Mouse (Mus musculus) intestine, embryonic 16.5 days (tissue): ENCODE data around the gene Psmb8. TPM values are rescaled to one million over a fixed set of nuclear protein-coding genes. Genes with fewer than 3 reads are reported as not detected.

ENCODE experiments used
- ATAC-seq: fragments of 200-750 bp; cut with Nextera tagmentation; 2 replicates; pipeline ENCODE4 v1.8.0; 2017; ENCODE audit warnings: moderate TSS enrichment, moderate library complexity
- H3K27ac ChIP-seq: fragments of 300-500 bp; sonication (generic); 2 replicates; pipeline ENCODE4 v1.5.1; 2014; ENCODE audit warnings: mild to moderate bottlenecking, low read length
- H3K27me3 ChIP-seq: fragments of 300-500 bp; sonication (generic); replicated peaks from 2 replicates; pipeline ENCODE4 v1.6.1; 2014; ENCODE audit warnings: low read length, control low read depth, mixed read lengths; ENCODE audit not compliant: control insufficient read depth, insufficient read depth
- H3K36me3 ChIP-seq: fragments of 300-500 bp; sonication (generic); 2 replicates; pipeline ENCODE4 v1.6.1; 2014; ENCODE audit warnings: low read length, control low read depth; ENCODE audit not compliant: control insufficient read depth, insufficient read depth
- H3K4me1 ChIP-seq: fragments of 300-500 bp; sonication (generic); 2 replicates; pipeline ENCODE4 v1.6.1; 2014; ENCODE audit warnings: low read length, control low read depth, mixed read lengths; ENCODE audit not compliant: control insufficient read depth, insufficient read depth
- H3K4me2 ChIP-seq: fragments of 300-500 bp; sonication (generic); 2 replicates; pipeline ENCODE4 v1.6.1; 2014; ENCODE audit warnings: low read depth, low read length, control low read depth
- H3K4me3 ChIP-seq: fragments of 300-500 bp; sonication (generic); 2 replicates; pipeline ENCODE4 v1.5.1; 2014; ENCODE audit warnings: mild to moderate bottlenecking, low read length
- H3K9ac ChIP-seq: fragments of 300-500 bp; sonication (generic); 2 replicates; pipeline ENCODE4 v1.6.1; 2014; ENCODE audit warnings: low read depth, low read length
- H3K9me3 ChIP-seq: fragments of 300-500 bp; sonication (generic); 2 replicates; pipeline ENCODE4 v1.6.1; 2016; ENCODE audit warnings: low read length, control low read depth; ENCODE audit not compliant: control insufficient read depth
- WGBS: fragments of 180-500 bp; shearing (Covaris S2); extraction: QIAGEN DNeasy Blood & Tissue Kit; methylation state at CpG from one replicate; pipeline ENCODE4 v1.1.7; 2014; 5-methylcytosine and 5-hydroxymethylcytosine counted together
- polyA plus RNA-seq: library from polyadenylated mRNA; unstranded; fragments of >200 nt; fragmentation: Nextera tagmentation; extraction: Ambion mirVana; gene quantifications from 2 replicates; pipeline ENCODE4 v1.2.1, GENCODE M21; 2015

Psmb8 gene
- polyA plus RNA-seq, 1 experiment from 2014 or later: 20.7 TPM

DNA sequence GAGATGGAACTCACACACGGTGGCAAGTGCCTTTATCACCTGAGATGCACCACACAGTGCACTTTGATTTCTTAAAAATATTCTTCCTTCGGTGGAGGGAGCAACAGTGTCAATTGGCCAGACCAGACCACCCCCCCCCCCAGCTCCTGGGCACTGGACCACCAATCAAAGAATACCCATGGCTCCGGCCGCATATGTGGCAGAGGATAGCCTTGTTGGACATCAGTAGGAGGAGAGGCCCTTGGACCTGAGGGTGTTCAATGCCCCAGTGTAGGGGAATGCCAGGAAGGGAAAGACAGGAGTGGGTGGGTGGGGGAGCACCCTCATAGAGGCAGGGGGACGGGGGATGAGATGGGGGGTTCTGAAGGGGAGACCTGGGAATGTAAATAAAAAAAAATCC is 9.2 kb downstream of the Psmb8 start:
- Histone ChIP-seq H3K4me1 (peaks cover 2% of the 10 kb centered on the region), H3K9me3 (no peaks in the 10 kb centered on the region), H3K4me2 (no peak overlapping the region), H3K27me3 (peaks cover 14% of the 10 kb centered on the region), H3K36me3 (no peaks in the 10 kb centered on the region), H3K27ac (no peak overlapping the region), H3K9ac (no peak overlapping the region), H3K4me3 (no peak overlapping the region)
- 86% methylated on average over 5 of the region's 5 CpGs for WGBS
- no peak for ATAC-seq

DNA sequence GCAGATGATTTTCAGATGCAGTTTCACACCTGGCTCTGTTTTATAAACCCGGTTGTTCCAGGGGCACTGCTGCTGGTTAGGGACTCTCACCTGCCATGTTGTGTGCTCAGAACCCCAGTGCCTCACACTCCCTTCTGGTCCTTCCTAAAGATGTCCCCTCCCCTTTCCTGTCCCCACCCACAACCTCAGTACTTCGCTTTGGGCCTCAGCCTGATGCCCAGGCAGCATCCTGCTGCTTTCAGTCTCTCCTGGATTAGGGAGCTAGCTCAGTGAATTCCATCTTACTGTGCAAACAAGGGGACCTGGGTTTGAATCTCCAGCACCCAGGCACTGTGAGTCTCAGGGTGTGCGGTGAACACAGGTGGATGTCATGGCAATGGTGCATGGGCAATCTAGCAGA is 9.9 kb downstream of the Psmb8 start:
- 70% methylated on average over 3 of the region's 3 CpGs for WGBS
- ATAC-seq: no peak
- H3K27me3 ChIP-seq: peaks cover 19% of the 10 kb centered on the region

DNA sequence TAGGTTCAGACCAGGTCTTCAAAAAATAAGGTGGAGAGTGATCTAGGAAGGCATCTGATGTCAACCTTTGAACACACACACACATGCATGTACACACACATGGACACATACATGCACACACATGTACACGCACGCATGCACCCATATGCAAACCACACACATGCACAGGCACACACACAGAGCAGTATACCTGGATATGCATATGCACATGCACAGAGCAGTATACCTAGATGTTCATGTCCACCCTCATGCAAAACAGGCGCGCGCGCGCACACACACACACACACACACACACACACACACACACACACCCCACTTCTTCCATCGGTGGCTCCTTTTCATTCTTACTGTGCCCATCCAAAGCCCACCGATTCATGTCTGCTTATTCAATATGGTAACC is 10.3 kb downstream of the Psmb8 start:
- Histone ChIP-seq H3K4me3 (no peak overlapping the region), H3K9ac (no peak overlapping the region), H3K27me3 (peaks cover 19% of the 10 kb centered on the region), H3K4me1 (peaks cover 2% of the 10 kb centered on the region), H3K27ac (no peak overlapping the region), H3K4me2 (no peak overlapping the region), H3K36me3 (no peaks in the 10 kb centered on the region), H3K9me3 (no peaks in the 10 kb centered on the region)
- WGBS: 93% methylated on average over 9 of the region's 9 CpGs
- no peak for ATAC-seq

More for the DNA sequence above, 9.9 kb downstream of the Psmb8 start:
- no peak overlapping the region for H3K4me2 ChIP-seq
- H3K4me3 ChIP-seq: no peak overlapping the region
- H3K36me3 ChIP-seq: no peaks in the 10 kb centered on the region
- peaks cover 2% of the 10 kb centered on the region for H3K4me1 ChIP-seq
- no peak overlapping the region for H3K27ac ChIP-seq
- H3K9ac ChIP-seq: no peak overlapping the region
- no peaks in the 10 kb centered on the region for H3K9me3 ChIP-seq

DNA sequence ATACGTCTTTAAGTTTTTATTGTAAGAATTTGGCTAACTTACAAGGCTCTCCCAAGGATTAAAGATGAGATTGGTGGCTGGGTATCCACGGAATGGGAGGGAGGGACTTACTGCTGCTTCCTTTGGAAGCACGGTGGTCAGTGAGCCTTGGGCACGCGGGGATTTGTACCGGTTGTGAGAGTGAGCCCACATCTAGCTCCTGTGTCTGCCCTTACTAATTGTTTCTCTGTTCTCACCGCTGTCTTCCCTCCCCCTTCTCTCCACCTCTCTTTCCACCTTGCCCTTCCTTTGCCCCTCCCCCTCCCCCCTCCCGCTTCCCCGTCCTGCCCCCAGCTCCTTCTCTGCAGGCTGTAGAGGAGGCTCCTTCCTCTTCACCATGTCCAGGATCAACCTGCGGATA is 10.9 kb downstream of the Psmb8 start:
- H3K27me3 ChIP-seq: peaks cover 19% of the 10 kb centered on the region
- H3K4me3 ChIP-seq: no peak overlapping the region
- no peak overlapping the region for H3K4me2 ChIP-seq
- H3K9ac ChIP-seq: no peak overlapping the region
- peaks cover 2% of the 10 kb centered on the region for H3K4me1 ChIP-seq
- no peaks in the 10 kb centered on the region for H3K9me3 ChIP-seq
- ATAC-seq: no peak
- H3K36me3 ChIP-seq: no peaks in the 10 kb centered on the region
- WGBS: 23% methylated on average over 10 of the region's 10 CpGs
- no peak overlapping the region for H3K27ac ChIP-seq

DNA sequence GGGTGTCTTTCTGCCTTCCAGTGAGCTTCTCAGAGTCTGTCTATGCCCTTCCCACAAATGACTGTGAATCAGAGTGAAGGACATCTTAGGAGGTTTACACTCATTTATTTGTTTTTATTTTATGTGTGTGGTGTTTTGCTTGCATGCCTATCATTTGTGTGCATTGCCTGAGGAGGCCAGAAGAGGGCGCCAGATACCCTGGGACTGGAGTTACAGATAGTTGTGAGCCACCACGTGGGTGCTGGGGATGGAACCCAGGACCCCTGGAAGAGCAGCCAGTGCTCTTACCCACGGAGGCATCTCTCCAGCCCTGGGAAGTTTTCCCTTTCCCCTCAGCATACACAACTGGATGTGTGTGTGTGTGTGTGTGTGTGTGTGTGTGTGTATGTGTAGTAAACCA is 12.2 kb downstream of the Psmb8 start:
- 41% methylated on average over 3 of the region's 3 CpGs for WGBS
- no peak overlapping the region for H3K9ac ChIP-seq

DNA sequence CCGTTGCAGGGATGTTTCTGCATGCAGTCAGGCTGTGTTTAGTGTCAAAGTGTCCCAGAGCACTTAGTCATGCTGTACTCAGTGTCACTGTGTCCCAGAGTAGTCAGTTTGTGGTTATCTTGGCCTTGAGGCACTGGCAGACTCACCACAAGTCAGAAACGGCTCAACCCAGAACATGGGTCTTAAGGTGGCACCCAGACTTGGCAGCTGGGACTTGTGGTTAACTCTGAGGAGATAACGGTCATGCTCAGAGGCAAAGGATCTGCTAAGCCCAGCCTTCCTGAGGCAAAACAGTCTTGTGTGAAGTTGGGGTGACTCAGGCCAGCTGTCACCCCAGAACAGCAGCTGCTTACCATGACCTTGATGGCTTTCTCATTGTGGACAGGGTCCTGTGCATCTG is 13.1 kb downstream of the Psmb8 start:
- Histone ChIP-seq H3K9me3 (no peaks in the 10 kb centered on the region), H3K4me1 (no peaks in the 10 kb centered on the region), H3K4me2 (no peak overlapping the region), H3K9ac (no peak overlapping the region), H3K27me3 (peaks cover 26% of the 10 kb centered on the region), H3K27ac (no peak overlapping the region), H3K4me3 (no peak overlapping the region), H3K36me3 (no peaks in the 10 kb centered on the region)
- WGBS: 63% methylated on average over 3 of the region's 3 CpGs
- no peak for ATAC-seq

More for the DNA sequence above, 12.2 kb downstream of the Psmb8 start:
- Histone ChIP-seq H3K4me2 (no peak overlapping the region), H3K4me1 (peaks cover 2% of the 10 kb centered on the region), H3K9me3 (no peaks in the 10 kb centered on the region), H3K36me3 (no peaks in the 10 kb centered on the region), H3K4me3 (no peak overlapping the region), H3K27ac (no peak overlapping the region), H3K27me3 (peaks cover 26% of the 10 kb centered on the region)
- ATAC-seq: no peak

DNA sequence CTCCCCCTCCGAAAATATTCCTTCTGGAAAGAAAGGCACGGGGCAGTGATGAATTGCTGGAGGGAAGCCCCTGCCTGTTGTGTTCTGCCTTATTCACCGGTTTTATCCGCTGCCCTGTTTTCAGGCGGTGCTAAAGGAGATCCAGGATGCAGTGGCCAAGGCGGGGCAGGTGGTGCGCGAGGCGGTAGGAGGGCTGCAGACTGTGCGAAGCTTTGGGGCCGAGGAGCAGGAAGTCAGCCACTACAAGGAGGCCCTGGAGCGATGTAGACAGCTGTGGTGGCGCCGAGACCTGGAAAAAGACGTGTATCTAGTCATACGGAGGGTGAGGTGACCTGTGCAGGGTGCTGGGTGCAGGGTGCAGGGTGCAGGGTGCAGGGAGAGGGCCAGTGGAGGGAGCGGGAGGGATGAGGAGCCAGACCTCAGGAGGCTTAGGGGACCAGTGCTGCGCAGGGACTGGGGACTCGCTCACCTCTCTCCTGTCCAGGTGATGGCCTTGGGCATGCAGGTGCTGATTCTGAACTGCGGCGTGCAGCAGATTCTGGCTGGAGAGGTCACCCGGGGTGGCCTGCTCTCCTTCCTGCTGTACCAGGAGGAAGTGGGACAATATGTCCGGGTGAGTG is 14.3 kb downstream of the Psmb8 start:
- no peak overlapping the region for H3K9ac ChIP-seq
- no peak overlapping the region for H3K27ac ChIP-seq
- no peak for ATAC-seq
- H3K4me1 ChIP-seq: no peaks in the 10 kb centered on the region
- no peaks in the 10 kb centered on the region for H3K36me3 ChIP-seq
- H3K4me3 ChIP-seq: no peak overlapping the region
- H3K4me2 ChIP-seq: no peak overlapping the region
- H3K9me3 ChIP-seq: no peaks in the 10 kb centered on the region
- 20% methylated on average over 23 of the region's 23 CpGs for WGBS
- H3K27me3 ChIP-seq: peaks cover 26% of the 10 kb centered on the region

DNA sequence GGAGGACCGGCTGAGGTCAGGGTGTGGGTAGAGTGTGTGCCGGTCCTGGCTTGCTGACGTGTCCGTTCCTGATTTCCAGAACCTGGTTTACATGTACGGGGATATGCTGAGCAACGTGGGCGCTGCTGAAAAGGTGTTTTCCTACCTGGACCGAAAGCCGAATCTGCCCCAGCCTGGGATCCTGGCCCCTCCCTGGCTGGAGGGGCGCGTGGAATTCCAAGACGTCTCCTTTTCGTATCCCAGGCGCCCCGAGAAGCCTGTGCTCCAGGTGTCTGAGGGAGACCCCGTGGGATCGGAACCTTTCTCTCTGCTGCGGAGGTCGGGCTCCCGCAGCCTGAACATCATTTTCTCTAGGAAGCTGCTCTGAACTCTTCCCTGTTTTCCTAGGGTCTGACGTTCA is 16.4 kb downstream of the Psmb8 start:
- WGBS: 40% methylated on average over 21 of the region's 21 CpGs
- Histone ChIP-seq H3K9me3 (no peaks in the 10 kb centered on the region), H3K4me3 (no peak overlapping the region), H3K27me3 (peaks cover 23% of the 10 kb centered on the region), H3K27ac (no peak overlapping the region), H3K36me3 (no peaks in the 10 kb centered on the region), H3K9ac (no peak overlapping the region), H3K4me1 (no peaks in the 10 kb centered on the region), H3K4me2 (no peak overlapping the region)
- ATAC-seq: no peak

DNA sequence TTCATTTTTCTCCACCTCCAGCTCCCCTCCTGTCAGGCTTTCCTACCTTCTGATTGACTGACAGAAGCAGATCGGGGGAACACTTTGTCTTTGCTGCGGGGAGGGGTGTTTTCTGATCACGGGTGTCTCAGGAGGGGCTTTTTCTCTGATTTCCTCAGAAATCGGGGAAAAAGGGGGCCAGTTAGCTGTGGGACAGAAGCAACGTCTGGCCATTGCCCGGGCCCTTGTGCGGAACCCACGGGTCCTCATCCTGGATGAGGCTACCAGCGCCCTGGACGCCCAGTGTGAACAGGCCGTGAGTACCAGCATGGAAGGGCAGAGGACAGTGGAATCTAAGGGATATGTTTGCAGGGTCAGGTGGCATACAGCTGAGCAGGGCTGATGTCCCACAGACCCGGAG is 17.7 kb downstream of the Psmb8 start:
- no peak for ATAC-seq
- H3K9ac ChIP-seq: no peak overlapping the region

More for the DNA sequence above, 17.7 kb downstream of the Psmb8 start:
- peaks cover 22% of the 10 kb centered on the region for H3K27me3 ChIP-seq
- no peaks in the 10 kb centered on the region for H3K36me3 ChIP-seq
- no peak overlapping the region for H3K4me3 ChIP-seq
- no peaks in the 10 kb centered on the region for H3K9me3 ChIP-seq
- H3K4me2 ChIP-seq: no peak overlapping the region
- no peak overlapping the region for H3K27ac ChIP-seq
- H3K4me1 ChIP-seq: no peaks in the 10 kb centered on the region
- WGBS: 83% methylated on average over 12 of the region's 12 CpGs
